Mouse (Mus musculus): Measurements from ENCODE around the gene Cx3cr1.

Cx3cr1 gene

DNA sequence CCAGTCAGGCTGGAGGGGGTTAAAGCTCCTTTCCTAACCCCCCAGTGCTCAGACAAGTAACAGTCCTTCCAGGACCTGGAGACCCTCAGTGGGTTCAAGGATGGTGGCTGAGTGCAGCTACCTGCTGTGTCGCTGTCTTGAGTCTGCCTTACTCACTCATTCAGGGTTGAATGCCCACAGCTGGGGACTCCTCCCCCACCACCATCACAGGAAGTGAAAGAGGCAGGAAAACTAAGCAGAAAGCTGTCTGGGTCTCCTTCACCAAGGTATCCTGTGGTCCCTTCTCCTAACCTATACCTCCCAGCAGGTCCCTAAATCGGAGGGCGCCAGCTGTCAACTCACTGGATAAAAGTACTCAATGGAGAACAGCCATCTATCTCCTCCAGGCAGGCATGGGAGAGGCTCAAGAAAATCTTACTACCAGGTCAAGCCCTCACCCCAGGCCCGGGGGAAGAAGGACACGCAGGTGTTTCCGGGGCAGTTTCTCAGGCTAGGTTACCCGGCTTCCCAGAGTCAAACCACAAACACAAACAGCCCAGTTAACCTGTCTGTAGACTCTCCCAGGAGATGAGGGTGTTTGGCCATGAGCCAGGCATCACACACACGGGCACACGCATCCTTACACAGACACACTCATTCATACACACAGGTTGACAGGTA lies 91.4 kb downstream of the Cx3cr1 start:
- peak in 1 of 2 experiments; percentile 66 for DNase-seq (ENCODE audit: inconsistent age in 2 of 2, low spot score in 1 of 2)

DNA sequence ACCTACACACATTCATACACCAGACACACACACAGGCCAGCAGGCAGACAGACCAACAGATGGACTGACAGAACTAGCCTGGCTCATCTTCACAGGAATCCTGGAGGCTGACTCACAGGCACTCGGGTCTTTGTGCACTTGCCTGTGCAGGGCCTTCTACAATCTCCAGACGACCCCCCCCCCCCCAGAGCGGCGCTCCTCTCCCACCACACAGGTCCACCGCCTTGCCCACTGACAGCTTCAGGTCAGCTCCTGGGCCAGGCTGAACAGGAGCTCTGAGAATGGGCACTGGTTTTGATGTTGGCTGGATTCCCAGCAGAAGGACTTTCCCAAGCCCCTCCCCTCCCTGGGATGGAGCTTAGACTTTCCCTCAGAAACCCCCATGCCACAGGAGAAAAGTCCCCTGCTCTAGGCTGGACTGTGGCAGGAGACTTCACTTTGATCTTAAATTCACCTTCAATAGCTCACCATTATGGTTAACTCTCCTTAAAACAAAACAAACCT lies 92.1 kb downstream of the Cx3cr1 start:
- peak in 1 of 2 experiments; percentile 69 for DNase-seq (ENCODE audit: inconsistent age in 2 of 2, low spot score in 1 of 2)

DNA sequence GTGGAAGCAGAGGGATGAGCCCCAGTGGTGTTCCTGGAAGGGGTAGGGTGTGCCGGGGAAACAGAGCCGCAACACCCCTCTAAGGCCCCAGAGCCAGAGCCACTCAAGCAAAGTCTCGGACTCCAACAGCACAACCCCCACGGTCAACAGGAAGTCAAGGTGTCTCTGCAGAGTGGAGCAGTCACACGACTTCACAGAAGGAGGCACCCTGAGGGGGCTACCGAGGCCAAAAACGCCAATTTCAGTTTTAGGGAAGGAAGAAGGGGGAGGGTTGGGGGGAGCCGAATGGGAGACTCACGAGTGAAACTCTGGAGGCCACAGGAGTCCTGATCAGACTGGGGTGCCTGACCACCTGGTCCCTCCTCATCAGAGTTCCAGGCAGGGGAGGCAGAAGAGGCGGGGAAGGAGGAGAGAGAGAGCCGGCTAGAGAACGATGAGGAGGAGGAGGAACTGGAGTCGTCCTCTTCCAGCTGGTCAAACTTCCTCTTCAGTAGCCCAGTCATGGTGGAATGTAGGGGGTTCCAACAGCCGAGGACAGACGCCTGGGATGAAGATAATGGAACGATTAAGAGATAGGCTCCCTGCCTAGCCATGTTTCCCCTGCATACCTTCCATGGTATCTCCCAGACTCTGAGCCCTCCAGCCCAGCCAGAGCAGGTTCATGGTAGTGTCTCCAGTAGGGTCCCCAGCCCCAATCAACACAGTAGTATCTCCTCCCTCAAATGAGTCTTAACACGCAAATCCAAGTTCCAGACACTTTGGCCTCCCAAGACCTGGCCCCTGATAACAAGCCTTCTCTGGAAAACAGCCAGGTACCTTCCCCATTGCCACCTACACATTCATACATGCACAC lies 92.7 kb downstream of the Cx3cr1 start:
- DNase-seq (ENCODE audit: inconsistent age in 2 of 2, low spot score in 1 of 2): no peak

DNA sequence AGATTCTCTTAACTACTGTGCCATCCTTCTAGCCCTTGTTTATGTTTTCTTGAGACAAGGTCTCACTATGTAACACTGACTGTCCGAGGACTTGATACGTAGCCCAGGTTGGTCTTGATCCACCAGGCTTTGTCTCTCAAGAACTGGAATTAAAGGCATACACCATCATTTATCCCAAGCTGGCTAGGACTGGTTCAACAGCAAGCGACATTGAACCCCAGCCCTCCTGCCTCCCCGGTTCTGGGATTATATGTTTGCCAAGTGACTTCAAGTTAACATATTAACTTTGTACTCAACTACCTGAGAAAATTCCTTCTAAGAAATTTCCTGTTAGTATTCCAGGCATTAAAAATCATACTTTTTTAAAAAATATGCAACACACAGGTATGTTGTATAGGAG lies 94.4 kb downstream of the Cx3cr1 start:
- DNase-seq (ENCODE audit: inconsistent age in 2 of 2, low spot score in 1 of 2): no peak

DNA sequence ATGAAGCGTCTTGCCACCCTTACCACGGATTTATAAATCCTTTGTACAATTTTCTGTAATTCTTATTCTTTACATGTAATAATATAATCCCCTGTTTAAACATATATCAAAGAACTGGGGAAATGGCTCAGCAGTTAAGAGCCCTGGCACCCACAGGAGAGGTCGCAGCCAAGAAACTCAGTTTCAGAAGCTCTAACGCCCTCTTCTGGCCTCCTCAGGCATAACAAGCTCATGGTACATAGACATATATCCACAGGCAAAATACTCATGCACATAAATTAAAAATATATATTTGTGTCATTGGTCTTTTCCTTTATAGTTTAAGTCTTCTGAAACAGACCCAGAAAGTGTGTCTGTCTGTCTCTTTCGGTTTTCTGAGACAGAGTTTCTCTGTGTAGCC lies 95.1 kb downstream of the Cx3cr1 start:
- DNase-seq (ENCODE audit: inconsistent age in 2 of 2, low spot score in 1 of 2): no peak

DNA sequence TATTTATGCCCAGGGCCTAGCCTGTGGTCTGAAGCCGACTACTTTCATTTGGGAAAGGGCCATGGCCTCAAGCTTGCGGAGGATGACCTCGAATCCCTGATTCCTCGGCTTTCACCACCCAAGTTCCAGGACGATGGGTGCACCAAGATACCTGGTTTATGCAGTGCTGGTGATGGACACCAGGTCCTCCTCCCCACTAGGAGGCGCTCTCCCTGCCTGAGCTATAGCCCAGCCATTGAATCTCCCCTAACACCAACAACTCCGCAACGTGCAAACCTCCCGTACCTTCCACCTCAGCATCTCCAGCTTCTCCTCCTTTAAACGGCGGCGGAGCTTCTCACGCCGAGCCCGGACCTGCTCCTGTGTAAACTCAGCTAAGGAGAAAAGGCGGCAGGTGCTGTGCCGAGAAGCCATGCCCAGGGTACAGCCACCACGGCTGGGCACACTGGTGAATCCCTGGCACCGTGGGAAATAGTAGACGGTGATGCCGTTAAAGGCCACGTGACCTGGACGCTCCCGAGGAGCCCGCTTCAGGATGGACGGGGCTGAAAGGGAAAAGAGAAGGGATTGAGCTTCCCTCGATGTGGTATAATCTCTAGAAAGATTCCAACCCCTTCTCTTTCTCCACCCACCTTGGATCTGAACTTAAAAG lies 95.7 kb downstream of the Cx3cr1 start:
- peak in 1 of 2 experiments; percentile 50 for DNase-seq (ENCODE audit: inconsistent age in 2 of 2, low spot score in 1 of 2)

DNA sequence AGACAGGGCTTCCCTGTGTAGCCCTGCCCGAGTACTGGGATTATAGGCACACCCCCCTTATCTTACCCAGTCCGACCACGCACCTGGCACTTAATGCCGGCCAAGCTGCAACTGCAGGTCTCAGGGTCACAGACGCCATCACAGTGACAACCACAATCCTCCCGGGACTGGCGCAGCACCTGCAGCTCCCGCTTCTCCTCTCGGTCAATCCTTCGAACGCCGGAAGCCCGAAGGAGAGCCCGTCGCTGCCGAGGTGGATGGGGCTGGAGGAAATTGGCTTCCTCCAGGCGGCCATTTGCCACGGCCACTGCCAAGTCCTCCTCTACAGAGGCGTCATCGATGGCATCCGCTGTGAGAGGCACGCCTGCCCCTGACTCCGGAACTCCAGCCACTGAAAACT lies 96.4 kb downstream of the Cx3cr1 start:
- DNase-seq (ENCODE audit: inconsistent age in 2 of 2, low spot score in 1 of 2): no peak

GRCm38 (mm10) chr9:119972582-119972981 lies 97.1 kb downstream of the Cx3cr1 start:
- DNase-seq (ENCODE audit: inconsistent age in 2 of 2, low spot score in 1 of 2): peak in 1 of 2 experiments; percentile 59

- DNase-seq (ENCODE audit: inconsistent age in 2 of 2, low spot score in 1 of 2): no peak
Observed at GRCm38 (mm10) chr9:119972166-119972565, 97.5 kb downstream of the Cx3cr1 start.

DNA sequence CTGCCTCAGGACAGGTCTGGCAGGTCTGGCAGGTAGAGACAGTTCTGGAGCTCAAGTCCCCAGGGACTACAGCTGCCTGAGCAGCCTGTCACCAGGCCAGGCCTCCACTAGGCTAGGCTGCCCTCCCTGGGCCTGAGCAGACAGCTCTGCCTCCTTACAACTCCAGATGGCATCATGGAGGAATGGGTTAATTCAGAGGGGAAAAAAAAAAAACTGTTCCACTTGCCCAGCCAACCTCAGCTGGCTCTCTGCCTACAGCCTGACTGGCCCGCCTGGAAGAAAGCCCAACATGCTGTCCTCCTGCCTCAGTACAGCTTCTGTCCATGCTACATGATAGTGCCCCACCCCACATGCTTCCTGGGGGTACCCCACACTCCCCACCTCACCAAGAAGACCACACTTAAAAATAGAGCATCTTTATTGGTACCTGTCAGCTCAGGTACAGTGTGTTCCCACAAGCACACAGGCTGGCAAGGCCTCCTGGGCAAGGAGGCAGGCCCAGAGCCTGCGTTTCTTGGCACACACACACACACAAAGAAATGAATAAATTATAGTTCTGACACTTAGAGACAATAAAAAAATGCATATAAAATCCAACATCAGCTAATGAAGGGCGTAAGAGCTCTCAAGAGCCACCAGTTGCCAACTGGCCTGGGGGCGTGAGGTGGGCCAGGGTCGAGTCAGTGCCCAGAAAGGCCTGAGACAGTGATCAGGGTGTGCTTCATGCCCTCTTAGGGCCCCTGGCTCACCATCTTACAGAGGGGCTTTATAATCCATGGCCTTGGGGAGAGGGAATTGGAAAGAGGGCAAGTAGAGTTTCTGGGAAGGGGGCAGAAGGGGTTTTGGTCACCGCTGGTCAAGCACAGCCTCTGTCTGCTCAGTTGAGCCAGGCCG lies 98.7 kb downstream of the Cx3cr1 start:
- peak in 1 of 2 experiments; percentile 64 for DNase-seq (ENCODE audit: inconsistent age in 2 of 2, low spot score in 1 of 2)

- peak; percentile 53 to 81 for DNase-seq (ENCODE audit: inconsistent age in 2 of 2, low spot score in 1 of 2)
Observed at GRCm38 (mm10) chr9:119970221-119970620, 99.5 kb downstream of the Cx3cr1 start.

DNA sequence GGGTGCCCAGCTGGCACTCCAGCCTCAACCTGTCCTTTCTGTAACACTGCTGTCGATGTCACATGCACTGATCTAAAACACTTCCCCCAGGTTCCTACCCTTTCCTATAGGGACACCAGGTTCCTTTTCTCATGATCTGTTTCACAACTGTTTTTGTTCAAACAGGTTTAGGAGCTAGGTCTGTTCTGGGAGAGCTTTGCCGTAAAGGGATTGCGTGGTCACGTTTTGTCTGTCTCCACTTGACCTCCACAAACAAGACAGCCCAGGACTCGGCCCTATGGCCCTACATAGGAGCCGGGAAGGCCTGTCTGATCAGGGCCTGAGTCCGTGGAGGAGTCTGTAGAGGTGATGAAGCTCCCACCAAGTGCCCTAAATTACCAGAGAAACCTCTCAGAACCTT lies 99.9 kb downstream of the Cx3cr1 start:
- no peak for DNase-seq (ENCODE audit: inconsistent age in 2 of 2, low spot score in 1 of 2)

GRCm38 (mm10) chr9:119966221-119966910 lies 103.3 kb downstream of the Cx3cr1 start:
- DNase-seq (ENCODE audit: inconsistent age in 2 of 2, low spot score in 1 of 2): peak in 1 of 2 experiments; percentile 57

- DNase-seq (ENCODE audit: inconsistent age in 2 of 2, low spot score in 1 of 2): peak in 1 of 2 experiments; percentile 49
Observed at GRCm38 (mm10) chr9:119965186-119965585, 104.5 kb downstream of the Cx3cr1 start.

GRCm38 (mm10) chr9:119964206-119964605 lies 105.5 kb downstream of the Cx3cr1 start:
- peak; percentile 48 to 69 for DNase-seq (ENCODE audit: inconsistent age in 2 of 2, low spot score in 1 of 2)

DNA sequence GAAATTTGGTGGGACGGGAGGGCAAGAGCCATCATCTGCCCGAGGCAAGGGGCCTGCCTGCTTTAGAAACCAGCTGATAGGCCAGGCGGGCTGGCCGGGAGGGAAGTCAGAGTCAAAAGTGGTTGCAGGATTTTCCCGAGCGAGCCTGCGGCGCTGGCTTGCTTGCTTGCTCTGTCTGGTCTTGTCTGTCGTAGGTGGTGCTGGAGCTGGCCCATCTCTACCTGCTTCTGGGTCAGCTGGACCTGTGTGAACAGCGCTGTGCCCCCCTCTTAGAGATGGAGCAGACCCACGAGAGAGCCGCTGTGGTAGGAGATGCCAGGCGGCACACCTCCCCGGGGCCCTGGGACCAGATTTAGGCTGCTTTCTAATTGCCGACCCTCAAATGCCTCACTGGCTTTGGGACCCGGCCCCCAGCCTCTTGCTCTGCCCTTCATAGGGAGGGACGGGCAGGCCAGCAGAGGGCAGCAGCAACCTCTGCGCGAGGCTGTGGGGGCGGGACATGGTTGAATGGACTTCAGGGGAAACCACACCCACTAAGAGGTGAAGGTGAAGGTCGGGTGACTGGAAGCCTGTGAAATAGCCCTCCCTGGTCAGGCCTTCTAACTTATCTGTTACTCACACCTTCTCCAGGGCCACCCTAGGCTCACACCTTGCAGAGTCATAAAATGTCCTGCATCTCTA lies 106.6 kb downstream of the Cx3cr1 start:
- peak; percentile 83 to 94 for DNase-seq (ENCODE audit: inconsistent age in 2 of 2, low spot score in 1 of 2)

DNA sequence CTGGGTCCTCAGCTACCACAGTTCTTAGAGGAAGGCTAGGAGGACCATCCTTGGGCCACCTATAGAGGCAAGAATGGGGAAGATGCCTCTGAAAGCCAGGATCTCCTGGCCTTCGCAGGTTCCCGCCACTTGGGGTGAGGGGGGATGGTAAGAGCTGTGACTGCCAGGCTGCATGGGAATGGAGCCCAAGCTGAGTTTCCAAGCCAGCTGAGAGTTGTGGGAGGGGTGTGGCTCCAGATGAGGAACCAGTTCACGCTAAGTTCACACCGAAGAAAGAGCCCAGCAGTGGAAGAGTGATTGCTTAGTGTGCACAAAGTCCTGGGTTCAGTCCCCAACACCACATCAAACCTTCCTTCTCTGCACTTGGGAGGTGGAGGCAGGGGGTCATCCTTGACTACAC lies 107.5 kb downstream of the Cx3cr1 start:
- DNase-seq (ENCODE audit: inconsistent age in 2 of 2, low spot score in 1 of 2): no peak

GRCm38 (mm10) chr9:119958835-119959234 lies 110.8 kb downstream of the Cx3cr1 start:
- DNase-seq (ENCODE audit: inconsistent age in 2 of 2, low spot score in 1 of 2): peak in 1 of 2 experiments; percentile 81

DNA sequence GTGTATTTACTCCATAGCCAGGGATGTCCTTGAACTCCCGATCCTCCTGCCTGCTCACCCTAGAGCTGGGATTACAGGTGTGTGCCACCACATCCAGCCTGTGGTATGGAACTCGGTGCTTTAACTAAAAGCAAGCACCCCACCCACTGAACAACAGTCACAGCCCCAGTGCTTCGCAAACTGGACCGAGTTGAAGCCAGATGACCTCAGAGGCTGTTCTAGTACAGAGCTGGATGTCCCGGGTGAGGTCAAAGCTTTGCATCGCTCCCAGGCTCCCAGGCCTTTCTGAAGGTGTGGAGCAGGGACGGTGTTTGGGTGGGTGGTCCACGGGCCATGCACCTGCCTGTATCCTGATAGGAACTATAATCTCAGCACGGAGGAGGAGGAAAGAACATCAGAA lies 118.3 kb downstream of the Cx3cr1 start:
- no peak for DNase-seq (ENCODE audit: inconsistent age in 2 of 2, low spot score in 1 of 2)

All from adrenal gland, adult (tissue).